Mouse (Mus musculus): Measurements from ENCODE around the gene Rab13. TPM values are rescaled to one million over a fixed set of nuclear protein-coding genes. Genes with fewer than 3 reads are reported as not detected.

Gene Rab13
- polyA plus RNA-seq, 1 experiment: 28.1 TPM

GRCm38 (mm10) chr3:90194759-90195158, 18.7 kb upstream of the Rab13 start:
- H3ac ChIP-seq (ENCODE audit: control insufficient read depth, insufficient read length): no peak overlapping the region
- H3K27me3 ChIP-seq (ENCODE audit: control insufficient read depth, insufficient read depth, insufficient read length): no peaks in the 10 kb centered on the region
- no peak for TF ChIP-seq TCF3 (IDR thresholded peaks at IDR 0.05; ENCODE audit: insufficient read length, low read depth)
- TF ChIP-seq MYOG (IDR thresholded peaks at IDR 0.05; ENCODE audit: control insufficient read depth in 1 of 3, insufficient read depth in 1 of 3, insufficient read length in 2 of 3, low read depth in 2 of 3): no peak
- TF ChIP-seq MAX (IDR thresholded peaks at IDR 0.05; ENCODE audit: low read depth): no peak
- no peak for TF ChIP-seq MYOD1 (IDR thresholded peaks at IDR 0.05; ENCODE audit: control insufficient read depth in 1 of 3, insufficient read length in 2 of 3, low read depth in 2 of 3)
- TF ChIP-seq E2F4 (IDR thresholded peaks at IDR 0.05; ENCODE audit: insufficient read depth): no peak
- TF ChIP-seq CEBPB (IDR thresholded peaks at IDR 0.05; ENCODE audit: insufficient read depth, poor library complexity, severe bottlenecking): no peak
- TF ChIP-seq POLR2AphosphoS2 (IDR thresholded peaks at IDR 0.05; ENCODE audit: insufficient read length, low read depth): no peak
- H3K4me3 ChIP-seq: no peak overlapping the region
- no peaks in the 10 kb centered on the region for H3K36me3 ChIP-seq (ENCODE audit: control insufficient read depth, insufficient read depth)
- H3K79me2 ChIP-seq (ENCODE audit: control insufficient read depth, insufficient read depth): no peaks in the 10 kb centered on the region
- no peak overlapping the region for H3K4me2 ChIP-seq (ENCODE audit: low read depth)

- Histone ChIP-seq H3K36me3 (ENCODE audit: control insufficient read depth, insufficient read depth) (no peaks in the 10 kb centered on the region), H3K4me2 (ENCODE audit: low read depth) (no peak overlapping the region), H3K79me2 (ENCODE audit: control insufficient read depth, insufficient read depth) (no peaks in the 10 kb centered on the region), H3K27me3 (ENCODE audit: control insufficient read depth, insufficient read depth, insufficient read length) (no peaks in the 10 kb centered on the region), H3ac (ENCODE audit: control insufficient read depth, insufficient read length) (no peak overlapping the region), H3K4me3 (no peak overlapping the region)
- TF ChIP-seq SRF (IDR thresholded peaks at IDR 0.05; ENCODE audit: control insufficient read depth, insufficient read length, low read depth) (no peak), POLR2AphosphoS2 (IDR thresholded peaks at IDR 0.05; ENCODE audit: insufficient read length, low read depth) (no peak), MYOG (IDR thresholded peaks at IDR 0.05; ENCODE audit: control insufficient read depth in 1 of 3, insufficient read depth in 1 of 3, insufficient read length in 2 of 3, low read depth in 2 of 3) (no peak), E2F4 (IDR thresholded peaks at IDR 0.05; ENCODE audit: insufficient read depth) (no peak), CEBPB (IDR thresholded peaks at IDR 0.05; ENCODE audit: insufficient read depth, poor library complexity, severe bottlenecking) (no peak), USF1 (IDR thresholded peaks at IDR 0.05; ENCODE audit: low read depth) (no peak), MYOD1 (IDR thresholded peaks at IDR 0.05; ENCODE audit: control insufficient read depth in 1 of 3, insufficient read length in 2 of 3, low read depth in 2 of 3) (no peak), MAX (IDR thresholded peaks at IDR 0.05; ENCODE audit: low read depth) (no peak), POLR2A (IDR thresholded peaks at IDR 0.05; ENCODE audit: insufficient read length, low read depth) (no peak), REST (IDR thresholded peaks at IDR 0.05; ENCODE audit: insufficient read depth, insufficient read length) (no peak), TCF12 (IDR thresholded peaks at IDR 0.05; ENCODE audit: insufficient read depth, poor library complexity, severe bottlenecking) (no peak), TCF3 (IDR thresholded peaks at IDR 0.05; ENCODE audit: insufficient read length, low read depth) (no peak)
These were observed 17.9 kb upstream of the Rab13 start for GRCm38 (mm10) chr3:90195644-90196043.

- Histone ChIP-seq H3K36me3 (ENCODE audit: control insufficient read depth, insufficient read depth) (no peaks in the 10 kb centered on the region), H3ac (ENCODE audit: control insufficient read depth, insufficient read length) (no peak overlapping the region), H3K27me3 (ENCODE audit: control insufficient read depth, insufficient read depth, insufficient read length) (no peaks in the 10 kb centered on the region), H3K4me2 (ENCODE audit: low read depth) (no peak overlapping the region), H3K4me3 (no peak overlapping the region), H3K79me2 (ENCODE audit: control insufficient read depth, insufficient read depth) (no peaks in the 10 kb centered on the region)
- TF ChIP-seq MYOG (IDR thresholded peaks at IDR 0.05; ENCODE audit: control insufficient read depth in 1 of 3, insufficient read depth in 1 of 3, insufficient read length in 2 of 3, low read depth in 2 of 3): no peak
- no peak for TF ChIP-seq REST (IDR thresholded peaks at IDR 0.05; ENCODE audit: insufficient read depth, insufficient read length)
- TF ChIP-seq TCF3 (IDR thresholded peaks at IDR 0.05; ENCODE audit: insufficient read length, low read depth): no peak
- no peak for TF ChIP-seq SRF (IDR thresholded peaks at IDR 0.05; ENCODE audit: control insufficient read depth, insufficient read length, low read depth)
- TF ChIP-seq USF1 (IDR thresholded peaks at IDR 0.05; ENCODE audit: low read depth): no peak
- TF ChIP-seq MYOD1 (IDR thresholded peaks at IDR 0.05; ENCODE audit: control insufficient read depth in 1 of 3, insufficient read length in 2 of 3, low read depth in 2 of 3): no peak
- no peak for TF ChIP-seq TCF12 (IDR thresholded peaks at IDR 0.05; ENCODE audit: insufficient read depth, poor library complexity, severe bottlenecking)
- no peak for TF ChIP-seq POLR2A (IDR thresholded peaks at IDR 0.05; ENCODE audit: insufficient read length, low read depth)
- TF ChIP-seq CEBPB (IDR thresholded peaks at IDR 0.05; ENCODE audit: insufficient read depth, poor library complexity, severe bottlenecking): no peak
- TF ChIP-seq MAX (IDR thresholded peaks at IDR 0.05; ENCODE audit: low read depth): no peak
- TF ChIP-seq E2F4 (IDR thresholded peaks at IDR 0.05; ENCODE audit: insufficient read depth): no peak
- no peak for TF ChIP-seq POLR2AphosphoS2 (IDR thresholded peaks at IDR 0.05; ENCODE audit: insufficient read length, low read depth)
These were observed 15.9 kb upstream of the Rab13 start for GRCm38 (mm10) chr3:90197548-90197947.

- no peaks in the 10 kb centered on the region for H3K79me2 ChIP-seq (ENCODE audit: control insufficient read depth, insufficient read depth)
- H3K4me3 ChIP-seq: no peak overlapping the region
- TF ChIP-seq SRF (IDR thresholded peaks at IDR 0.05; ENCODE audit: control insufficient read depth, insufficient read length, low read depth) (no peak), POLR2AphosphoS2 (IDR thresholded peaks at IDR 0.05; ENCODE audit: insufficient read length, low read depth) (no peak), MAX (IDR thresholded peaks at IDR 0.05; ENCODE audit: low read depth) (no peak), USF1 (IDR thresholded peaks at IDR 0.05; ENCODE audit: low read depth) (no peak), POLR2A (IDR thresholded peaks at IDR 0.05; ENCODE audit: insufficient read length, low read depth) (no peak), MYOD1 (IDR thresholded peaks at IDR 0.05; ENCODE audit: control insufficient read depth in 1 of 3, insufficient read length in 2 of 3, low read depth in 2 of 3) (no peak), TCF3 (IDR thresholded peaks at IDR 0.05; ENCODE audit: insufficient read length, low read depth) (no peak), REST (IDR thresholded peaks at IDR 0.05; ENCODE audit: insufficient read depth, insufficient read length) (no peak), MYOG (IDR thresholded peaks at IDR 0.05; ENCODE audit: control insufficient read depth in 1 of 3, insufficient read depth in 1 of 3, insufficient read length in 2 of 3, low read depth in 2 of 3) (no peak), E2F4 (IDR thresholded peaks at IDR 0.05; ENCODE audit: insufficient read depth) (no peak), TCF12 (IDR thresholded peaks at IDR 0.05; ENCODE audit: insufficient read depth, poor library complexity, severe bottlenecking) (no peak), CEBPB (IDR thresholded peaks at IDR 0.05; ENCODE audit: insufficient read depth, poor library complexity, severe bottlenecking) (no peak)
- H3K27me3 ChIP-seq (ENCODE audit: control insufficient read depth, insufficient read depth, insufficient read length): no peaks in the 10 kb centered on the region
- peaks cover 3% of the 10 kb centered on the region for H3K36me3 ChIP-seq (ENCODE audit: control insufficient read depth, insufficient read depth)
- H3K4me2 ChIP-seq (ENCODE audit: low read depth): no peak overlapping the region
- H3ac ChIP-seq (ENCODE audit: control insufficient read depth, insufficient read length): no peak overlapping the region
These were observed 10.6 kb upstream of the Rab13 start for GRCm38 (mm10) chr3:90202884-90203283.

Measured in myocyte (in vitro differentiated cells).